Mouse (Mus musculus): Measurements from ENCODE around the gene Gm7544.
"Not testable (repeated sequence)": the region's sequence is repeated elsewhere in the genome, so short reads cannot be mapped to it uniquely, and the experiment has no call there.

Gene Gm7544

GRCm38 (mm10) chr1:82955913-82956312 is at the start of gene Gm7544:
Gene Gm7544, minus strand, starts transcription at chr1:82956013.
- not testable (repeated sequence) for DNase-seq

- DNase-seq: not testable (repeated sequence)
Measured at GRCm38 (mm10) chr1:83000306-83000705, 44.5 kb upstream of the Gm7544 start, which contains the start of gene Gm47959. Gene Gm47959, plus strand, starts transcription at chr1:83000548.

- DNase-seq: no peak
Measured at GRCm38 (mm10) chr1:82993947-82994346, 38.1 kb upstream of the Gm7544 start.

DNA sequence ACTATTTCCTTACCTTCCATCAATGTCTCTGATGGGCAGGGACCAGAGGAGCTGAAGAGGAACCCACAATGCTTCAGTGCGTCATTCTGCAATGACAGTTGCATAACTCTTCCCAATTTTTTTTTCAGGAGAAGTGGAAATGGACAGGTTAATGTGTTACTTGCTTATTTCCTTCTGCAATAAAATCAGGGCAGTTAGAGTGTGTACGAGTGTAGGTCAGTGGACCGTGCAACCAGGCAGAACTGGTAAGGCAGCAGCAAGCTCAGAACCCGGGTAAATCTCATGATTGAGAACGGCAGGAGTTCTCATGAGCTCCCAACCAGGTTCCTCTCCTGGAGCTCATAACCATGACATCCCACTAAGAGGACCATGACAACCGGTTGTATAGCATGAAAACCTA is 36.3 kb upstream of the Gm7544 start:
- no peak for DNase-seq

DNA sequence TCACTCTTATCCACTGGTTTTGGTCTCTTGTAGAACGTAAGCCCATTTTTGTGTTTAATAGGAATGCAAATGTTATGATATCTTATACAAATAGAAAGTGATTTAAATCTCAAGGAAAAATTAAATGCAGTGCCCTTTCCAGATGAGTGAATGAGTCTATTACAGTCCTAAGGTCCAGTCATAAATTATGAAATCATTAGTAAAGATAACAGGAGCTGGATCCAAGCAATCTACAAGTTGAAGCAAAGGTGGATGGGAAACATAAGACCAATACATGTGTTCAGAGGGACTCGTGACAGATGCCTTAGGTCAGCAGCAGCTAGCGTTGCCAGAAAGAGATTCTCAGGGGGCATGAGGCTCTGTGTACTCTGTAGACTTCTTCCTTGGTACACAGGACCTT is 35.8 kb upstream of the Gm7544 start:
- DNase-seq: no peak

GRCm38 (mm10) chr1:82991062-82991461 is 35.2 kb upstream of the Gm7544 start:
- no peak for DNase-seq

- no peak for DNase-seq
Measured at GRCm38 (mm10) chr1:82987530-82988198, 31.9 kb upstream of the Gm7544 start.

DNA sequence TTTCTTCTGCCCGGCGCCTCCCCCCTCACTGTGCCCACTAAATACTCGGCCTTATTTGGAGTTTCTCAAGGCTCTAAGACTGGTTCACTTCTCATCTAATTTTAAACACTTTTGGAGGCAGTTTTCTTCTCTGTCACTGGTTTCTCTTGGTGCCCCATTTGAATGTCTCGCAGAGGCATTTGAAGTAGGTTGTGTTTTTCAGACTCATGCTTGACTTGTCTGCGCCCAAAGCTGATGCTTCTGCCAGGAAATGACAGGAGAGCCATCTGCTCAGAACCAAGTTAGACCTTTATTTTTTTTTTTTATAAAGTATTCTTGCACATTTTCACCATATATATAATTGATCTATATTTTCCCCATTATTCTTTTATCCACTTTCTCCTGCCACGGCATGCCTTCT is 30.9 kb upstream of the Gm7544 start:
- no peak for DNase-seq

DNA sequence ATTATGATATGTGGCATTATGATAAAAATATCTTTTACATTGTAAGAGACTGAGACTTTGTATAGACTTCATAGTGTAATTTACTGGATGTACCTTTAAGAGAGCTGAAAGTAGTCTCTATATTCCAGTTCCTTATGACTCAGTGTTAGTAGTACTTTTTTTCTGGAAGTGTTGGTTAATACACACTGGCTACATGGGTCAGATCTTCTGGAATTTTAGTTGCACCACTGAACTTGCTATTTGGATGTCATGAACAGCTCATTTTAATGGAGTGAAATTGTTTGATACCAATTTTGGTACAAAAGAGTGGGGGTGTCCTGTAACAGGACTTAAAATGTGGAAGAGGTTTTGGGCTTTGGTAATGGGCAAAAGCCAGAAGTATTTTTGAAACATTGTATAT is 22.0 kb upstream of the Gm7544 start:
- no peak for DNase-seq

DNA sequence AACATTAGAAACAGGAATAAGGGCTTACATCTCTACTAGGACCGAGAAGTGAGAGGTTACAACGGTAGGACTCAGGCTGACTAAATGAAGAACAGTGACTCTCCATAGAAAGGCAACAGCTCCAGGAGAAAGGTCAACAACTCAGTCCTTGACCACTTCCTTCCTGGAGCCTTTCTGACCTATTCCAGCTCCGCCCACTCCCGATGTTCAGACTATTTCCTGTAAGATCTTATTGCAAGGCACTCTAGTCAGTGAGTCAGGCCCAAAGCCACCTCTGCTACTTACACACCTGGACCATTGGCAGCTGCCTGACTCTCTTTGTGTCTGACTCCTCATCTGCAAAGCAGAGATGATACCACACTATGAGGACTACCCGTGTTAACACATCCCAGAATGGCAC is 19.9 kb upstream of the Gm7544 start:
- DNase-seq: no peak

- no peak for DNase-seq
Measured at GRCm38 (mm10) chr1:82974342-82974741, 18.5 kb upstream of the Gm7544 start.

DNA sequence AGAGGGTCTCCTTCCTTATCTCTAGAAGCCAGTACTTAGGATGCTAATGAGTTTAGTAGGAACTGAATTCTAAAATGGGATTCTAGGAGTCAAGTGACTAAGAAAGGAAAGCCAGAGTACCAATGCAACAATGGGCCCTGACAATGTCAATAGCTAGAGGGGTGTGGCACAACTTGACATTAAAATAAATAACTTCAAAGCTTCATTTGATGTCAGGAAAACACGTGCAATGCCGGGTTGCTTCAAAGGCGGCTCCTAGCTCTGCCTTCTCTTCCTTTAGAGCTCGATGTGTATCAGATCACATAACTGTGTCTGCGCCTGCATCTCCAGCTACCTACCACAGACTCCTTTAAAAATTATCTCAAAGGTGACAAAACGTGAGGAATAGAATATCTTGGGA is 18.1 kb upstream of the Gm7544 start:
- no peak for DNase-seq

DNA sequence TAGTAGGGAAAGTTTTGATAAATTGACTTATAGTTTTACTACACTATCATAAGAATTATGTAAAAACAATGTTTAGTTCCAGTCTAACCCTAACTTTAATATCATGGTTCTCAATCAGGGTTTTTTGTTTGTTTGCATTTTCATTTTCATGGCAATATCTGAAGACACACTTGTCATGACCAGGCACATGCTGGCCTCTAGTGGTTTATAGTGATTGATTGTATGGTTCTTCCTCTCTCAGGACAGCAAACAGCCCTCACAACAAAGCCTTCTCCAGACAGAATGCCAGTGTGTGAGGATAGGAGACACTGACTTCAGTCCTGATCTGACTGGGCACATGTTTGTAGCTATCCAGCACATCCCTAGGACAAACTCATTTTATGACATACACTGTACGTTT is 17.4 kb upstream of the Gm7544 start:
- no peak for DNase-seq

DNA sequence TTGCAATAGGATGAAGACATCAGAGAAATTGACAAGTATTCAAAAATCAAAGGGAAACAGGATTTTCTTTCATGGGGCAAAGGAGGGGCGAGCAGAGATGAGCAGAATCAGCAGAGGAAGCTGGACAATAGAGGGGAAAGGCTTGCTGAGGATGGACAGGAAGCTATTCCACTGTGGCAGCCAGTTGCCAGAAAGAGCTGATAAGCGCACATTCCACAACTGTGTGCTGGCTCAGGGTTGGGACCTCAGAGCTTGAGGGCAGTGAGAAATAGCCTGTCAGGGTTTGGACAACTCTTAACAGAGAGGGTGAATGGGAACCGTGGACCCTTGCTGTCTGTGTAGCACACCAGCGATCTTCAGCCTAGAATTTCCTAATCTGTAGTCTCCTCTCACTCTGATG is 16.2 kb upstream of the Gm7544 start:
- DNase-seq: no peak

GRCm38 (mm10) chr1:82966413-82966812 is 10.6 kb upstream of the Gm7544 start:
- no peak for DNase-seq

GRCm38 (mm10) chr1:82959870-82960385 is 4.1 kb upstream of the Gm7544 start, which contains the start of gene Gm47955:
Gene Gm47955, plus strand, starts transcription at chr1:82960286.
- DNase-seq: no peak

DNA sequence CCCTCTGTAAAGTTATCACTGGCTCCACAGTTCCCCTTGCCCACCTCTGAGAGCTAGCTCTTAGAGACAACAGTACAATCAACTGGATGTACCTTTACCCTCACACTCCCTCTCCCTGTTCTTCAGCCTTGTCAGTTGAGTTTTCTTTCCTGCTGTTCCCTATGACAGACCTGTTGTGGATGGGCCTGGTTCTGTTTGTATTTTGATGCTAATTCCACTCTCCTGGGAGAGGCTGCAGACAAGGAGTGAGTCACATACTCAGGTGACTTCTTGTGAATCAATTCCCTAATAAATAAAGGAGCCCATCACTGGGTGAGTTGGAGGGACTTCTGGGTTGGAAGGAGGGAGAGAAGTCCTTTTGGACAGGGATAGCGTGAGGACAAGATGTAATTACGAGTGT is 7.2 kb downstream of the Gm7544 start:
- DNase-seq: no peak

DNA sequence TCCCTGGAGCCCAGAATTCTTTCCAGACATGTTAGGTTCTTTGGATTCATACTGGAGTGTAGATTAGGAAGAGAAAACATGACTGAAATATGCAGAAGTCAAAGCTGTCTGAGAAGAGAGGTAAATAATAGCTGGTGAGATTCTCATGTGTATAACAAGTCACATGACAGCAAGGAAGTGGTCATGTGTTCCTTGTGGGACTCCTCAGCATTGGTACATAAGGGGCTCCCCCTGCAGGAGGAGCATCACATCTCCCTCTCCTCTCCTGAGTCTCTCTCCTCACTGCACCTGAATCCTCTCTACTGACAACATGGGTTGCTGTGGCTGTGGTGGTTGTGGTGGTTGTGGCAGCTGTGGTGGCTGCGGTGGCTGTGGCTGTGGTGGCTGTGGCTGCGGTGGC is 9.8 kb downstream of the Gm7544 start:
- DNase-seq: not testable (repeated sequence)

GRCm38 (mm10) chr1:82943295-82943694 is 12.5 kb downstream of the Gm7544 start, which contains the start of gene A030003K21Rik:
Gene A030003K21Rik, minus strand, starts transcription at chr1:82943388.
- DNase-seq: not testable (repeated sequence)

- not testable (repeated sequence) for DNase-seq
Measured at GRCm38 (mm10) chr1:82942505-82942904, 13.3 kb downstream of the Gm7544 start.

GRCm38 (mm10) chr1:82938666-82939065 is 17.1 kb downstream of the Gm7544 start:
- no peak for DNase-seq

- not testable (repeated sequence) for DNase-seq
Measured at GRCm38 (mm10) chr1:82931326-82931725, 24.5 kb downstream of the Gm7544 start, which contains the start of gene Gm6217. Gene Gm6217, minus strand, starts transcription at chr1:82931399.

- not testable (repeated sequence) for DNase-seq
Measured at GRCm38 (mm10) chr1:82930558-82930957, 25.3 kb downstream of the Gm7544 start.

DNA sequence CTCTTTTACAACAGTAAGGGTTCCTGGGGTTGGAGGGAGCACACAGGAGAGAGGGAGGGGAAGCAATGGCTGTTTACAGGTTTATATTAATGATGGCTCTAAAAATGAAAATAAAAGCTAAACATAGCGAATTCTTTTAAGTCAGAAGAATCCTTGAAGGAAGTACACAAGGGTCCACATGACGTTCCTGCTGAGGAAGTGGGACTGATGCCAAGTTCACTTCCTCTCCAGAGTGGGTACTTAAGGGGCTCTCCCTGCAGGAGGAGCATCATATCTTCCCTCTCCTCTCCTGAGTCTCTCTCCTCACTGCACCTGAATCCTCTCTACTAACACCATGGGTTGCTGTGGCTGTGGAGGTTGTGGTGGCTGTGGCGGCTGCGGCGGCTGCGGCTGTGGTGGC is 31.2 kb downstream of the Gm7544 start, which contains the start of gene A030014E15Rik:
TSS of gene A030014E15Rik (plus strand) at position 268 of the 400 bp plus-strand sequence.
- no peak for DNase-seq
